Mouse (Mus musculus): Measurements from ENCODE around the gene Adcy1. TPM values are rescaled to one million over a fixed set of nuclear protein-coding genes. Genes with fewer than 3 reads are reported as not detected.

Adcy1 gene
- 0.59 and 0.67 TPM in 2 replicates for polyA plus RNA-seq (2012; rRNA removed)

DNA sequence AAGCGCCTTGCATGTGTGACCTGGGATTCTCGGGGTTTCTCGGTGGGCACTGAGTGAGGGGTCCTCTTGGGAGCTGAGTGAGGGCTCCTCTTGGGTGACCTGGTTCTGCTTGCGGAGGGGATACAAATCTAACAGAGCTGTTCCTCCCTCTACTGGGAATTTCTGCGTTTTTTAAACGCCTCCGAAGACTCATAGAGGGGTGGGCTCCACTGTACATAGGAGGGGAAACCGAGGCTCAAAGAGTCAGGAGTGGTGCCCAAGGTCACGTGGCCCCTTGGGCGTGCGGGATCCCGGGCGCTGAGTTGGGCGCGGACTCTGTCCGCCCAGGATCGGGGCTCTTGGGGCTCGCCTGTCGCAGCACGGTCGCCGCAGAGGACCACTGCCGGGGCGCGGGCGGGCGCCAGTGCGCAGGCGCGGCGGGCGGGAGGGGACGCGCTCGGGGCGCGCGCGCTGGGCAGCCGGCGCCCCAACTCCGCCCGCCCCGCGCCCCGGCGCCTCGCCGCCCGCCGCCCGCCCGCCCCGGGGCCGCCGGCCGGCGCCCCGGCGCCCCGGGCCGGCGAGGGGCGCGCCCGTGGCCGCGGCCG is at the start of gene Adcy1:
Adcy1 (plus strand) TSS at position 489 of the 584 bp plus-strand sequence.

GRCm38 (mm10) chr11:7188469-7188868 is 125.2 kb downstream of the Adcy1 start, which contains the start of gene Gm11985:
Gm11985 (minus strand) TSS chr11:7188569.

DNA sequence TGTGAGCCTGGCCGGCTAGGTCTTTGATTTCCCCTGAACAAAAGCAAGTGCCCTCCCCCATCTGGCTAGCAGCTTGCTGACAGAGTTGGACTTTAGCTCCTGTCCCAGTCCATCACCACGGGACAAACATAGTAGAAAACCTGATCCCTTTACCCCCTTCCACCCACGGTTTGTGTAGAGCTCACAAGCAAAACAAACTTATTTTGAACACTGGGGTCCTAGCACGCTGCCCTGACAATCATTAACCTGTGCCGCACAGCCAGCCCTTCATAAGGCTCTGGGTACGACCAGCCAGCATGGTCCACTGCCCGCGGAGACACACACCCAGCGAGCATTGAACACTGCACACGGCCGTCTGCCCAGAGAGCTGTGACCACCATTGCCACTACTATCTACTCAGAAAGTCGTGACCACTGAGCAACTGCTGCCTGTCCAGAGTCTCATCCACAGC is 134.2 kb downstream of the Adcy1 start, which contains the start of gene Igfbp1:
Igfbp1 (plus strand) TSS at position 292 of the 451 bp plus-strand sequence.

DNA sequence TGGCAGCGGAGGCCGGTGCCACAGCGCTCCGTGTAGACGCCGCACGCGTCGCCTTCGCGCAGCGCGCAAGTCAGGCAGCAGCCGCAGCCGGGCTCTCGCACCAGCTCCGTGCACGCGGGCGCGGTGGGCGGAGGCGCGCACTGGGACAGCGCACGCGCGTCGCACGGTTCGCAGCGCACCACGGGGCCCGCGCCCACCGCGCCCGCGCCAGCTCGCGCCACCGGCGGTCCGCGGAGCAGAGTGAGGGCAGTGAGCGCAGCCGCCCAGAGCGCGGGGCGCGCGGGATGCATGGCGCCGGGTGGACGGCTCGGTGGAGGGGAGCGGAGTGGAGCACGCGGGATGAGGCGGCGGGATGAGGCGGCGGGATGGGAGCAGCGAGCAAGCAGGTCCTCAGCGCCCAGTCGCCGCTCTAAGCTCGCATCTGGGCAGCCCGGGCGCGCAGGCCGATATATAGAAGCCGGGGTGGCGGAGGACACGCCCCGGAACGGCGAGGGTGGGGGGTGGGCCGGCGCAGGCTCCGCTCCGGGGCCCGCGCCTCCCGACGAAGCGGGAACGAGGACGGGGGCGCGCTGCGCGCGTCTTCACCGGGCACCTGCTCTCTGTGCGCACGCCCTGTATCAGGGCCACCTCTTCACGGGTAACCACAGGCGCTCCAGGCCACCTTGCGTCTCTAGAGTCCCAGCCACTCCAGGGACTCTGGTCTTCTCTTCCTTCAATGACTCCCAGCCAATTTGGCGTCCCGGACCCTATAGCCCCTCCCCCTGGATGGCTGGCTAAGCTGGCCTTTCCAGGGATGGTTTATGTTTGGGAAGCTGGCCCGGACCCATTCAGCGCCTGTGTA is 150.4 kb downstream of the Adcy1 start, which contains the start of gene Igfbp3:
Igfbp3 (minus strand) TSS at position 423 of the 841 bp plus-strand sequence.

Other genes starting within 250 kb of the Adcy1 start
- not detected in 2 replicates for gene Gm11983, start 225.8 kb upstream of the Adcy1 start, polyA plus RNA-seq (2012; rRNA removed)
- not detected in 2 replicates for gene Gm11985, start 125.1 kb downstream of the Adcy1 start, polyA plus RNA-seq (2012; rRNA removed)
- gene Igfbp1, start 134.3 kb downstream of the Adcy1 start, polyA plus RNA-seq (2012; rRNA removed): 0.05 TPM in 1 of 2 replicates, not detected in the other
- 34.7 and 43.8 TPM in 2 replicates for gene Igfbp3, start 150.4 kb downstream of the Adcy1 start, polyA plus RNA-seq (2012; rRNA removed)

Data from stomach, adult 2 months (tissue).